Mouse (Mus musculus) bone marrow, adult 2 months (tissue): ENCODE measurements at regions not wholly inside any gene's neighbourhood (a gene's known extent, or its start where the extent isn't known, plus 50 kb on each side); places are given as distances from the start of the nearest gene placed in this dataset.

Experiments
- CTCF ChIP-seq: fragments of 200-500 bp; IDR thresholded peaks from 2 replicates; pipeline ENCODE4 v1.5.1; 2011; ENCODE audit warnings: low read length, control low read depth; ENCODE audit not compliant: control insufficient read depth, insufficient read depth
- POLR2A ChIP-seq: fragments of 200-500 bp; IDR thresholded peaks from 2 replicates; pipeline ENCODE4 v1.6.1; 2011; ENCODE audit warnings: low read depth, mild to moderate bottlenecking, control low read depth, low read length, borderline replicate concordance; ENCODE audit not compliant: control insufficient read depth

- no peak for TF ChIP-seq CTCF
- TF ChIP-seq POLR2A = no peak
These were observed 509.2 kb upstream of the Adamts16 start for GRCm38 (mm10) chr13:71350787-71351186.
